Mouse (Mus musculus): ENCODE measurements around the gene Gm266.

GRCm38 (mm10) chr12:111474384-111474783 is 11.2 kb downstream of the Gm266 start:
- TF ChIP-seq POLR2A (IDR thresholded peaks at IDR 0.05; ENCODE audit: insufficient read length, low read depth), result no peak
- TF ChIP-seq E2F4 (IDR thresholded peaks at IDR 0.05; ENCODE audit: insufficient read depth), result no peak
- TF ChIP-seq CEBPB (IDR thresholded peaks at IDR 0.05; ENCODE audit: insufficient read depth, poor library complexity, severe bottlenecking), result no peak
- no peak for TF ChIP-seq MAX (IDR thresholded peaks at IDR 0.05; ENCODE audit: low read depth)
- TF ChIP-seq USF1 (IDR thresholded peaks at IDR 0.05; ENCODE audit: low read depth), result no peak
- TF ChIP-seq MYOG (IDR thresholded peaks at IDR 0.05; ENCODE audit: control insufficient read depth in 1 of 3, insufficient read depth in 1 of 3, insufficient read length in 2 of 3, low read depth in 2 of 3), result no peak
- TF ChIP-seq POLR2AphosphoS2 (IDR thresholded peaks at IDR 0.05; ENCODE audit: insufficient read length, low read depth), result no peak
- TF ChIP-seq TCF12 (IDR thresholded peaks at IDR 0.05; ENCODE audit: insufficient read depth, poor library complexity, severe bottlenecking), result no peak

All from myocyte (in vitro differentiated cells).